8 mouse cellular contexts compared by ENCODE assay signal in the genomic region with DNA sequence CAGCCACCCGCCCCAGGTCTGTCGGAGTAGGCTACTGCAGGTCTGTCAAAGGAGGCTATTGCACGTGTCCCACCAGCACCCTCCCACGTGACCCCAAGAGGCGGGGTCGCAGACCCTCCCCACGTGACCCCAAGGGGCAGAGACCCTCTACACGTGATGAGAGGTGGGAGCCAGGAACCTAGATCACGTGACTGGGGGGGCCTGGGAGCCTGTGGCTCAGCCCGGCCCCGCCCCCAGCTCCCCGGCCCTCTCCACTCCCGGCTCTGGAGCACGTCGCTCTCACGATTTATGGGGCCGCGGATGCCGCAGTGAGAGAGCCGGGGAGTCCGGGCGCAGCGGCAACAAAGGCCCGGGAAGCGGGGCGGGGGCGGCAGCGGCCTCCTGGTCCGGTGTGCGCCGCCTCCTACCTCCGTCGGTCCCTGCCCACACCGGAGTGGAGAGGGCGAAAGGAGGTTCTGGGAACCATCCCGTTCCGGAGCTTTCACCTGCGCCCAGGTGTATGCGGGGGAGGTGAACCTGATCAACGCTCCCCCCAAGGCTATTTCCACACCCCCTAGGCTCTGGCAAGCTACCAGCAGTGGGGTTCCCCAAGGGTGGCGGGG. TPM values are rescaled to one million over a fixed set of nuclear protein-coding genes. Genes with fewer than 3 reads are reported as not detected.
DNase-seq lines count a peak whose midpoint lies in the region; ATAC-seq lines count a peak whose summit lies in the region.

No protein-coding gene starts in this region.

- ATAC-seq in heart, embryonic 11.5 days (replicated peaks; ENCODE audit: insufficient number of reproducible peaks, low FRiP score, low TSS enrichment): 0 out of 2 replicates have a peak, but pooled peaks have one; percentile 31
- no peak; the same call in 1 of the 2 replicates for ATAC-seq in forebrain, embryonic 11.5 days (replicated peaks; ENCODE audit: low FRiP score)
- no peak for ATAC-seq in kidney, embryonic 16.5 days (ENCODE audit: low FRiP score, low TSS enrichment)
- ATAC-seq in midbrain, embryonic 12.5 days (ENCODE audit: low FRiP score, low read depth): no peak

- peak overlapping the region; percentile 62; the same call in 1 of the 2 replicates for H3K9ac ChIP-seq in heart, embryonic 11.5 days (ENCODE audit: low read depth, low read length)
- peak overlapping the region; percentile 59 for H3K9ac ChIP-seq in forebrain, embryonic 11.5 days (ENCODE audit: low read length)
- peak overlapping the region; percentile 68 for H3K9ac ChIP-seq in kidney, embryonic 16.5 days (replicated peaks; ENCODE audit: low read length)
- H3K9ac ChIP-seq in midbrain, embryonic 12.5 days (replicated peaks): peak overlapping the region; percentile 58

- WGBS in heart, embryonic 11.5 days (ENCODE audit: insufficient replicate concordance): under 1% methylated on average over 37 of the region's 41 CpGs
- WGBS in forebrain, embryonic 11.5 days: under 1% methylated on average over 40 of the region's 41 CpGs
- 0% methylated on average over 41 of the region's 41 CpGs for WGBS in kidney, embryonic 16.5 days
- under 1% methylated on average over 39 of the region's 41 CpGs for WGBS in midbrain, embryonic 12.5 days

- H3K27me3 ChIP-seq in heart, embryonic 11.5 days (ENCODE audit: control insufficient read depth, insufficient read depth, low read length): peaks cover 72% of the 10 kb centered on the region
- H3K27me3 ChIP-seq in forebrain, embryonic 11.5 days (ENCODE audit: control insufficient read depth, insufficient read depth, low read length): peaks cover 61% of the 10 kb centered on the region
- peaks cover 20% of the 10 kb centered on the region for H3K27me3 ChIP-seq in kidney, embryonic 16.5 days (ENCODE audit: insufficient read depth, low read length)
- H3K27me3 ChIP-seq in midbrain, embryonic 12.5 days: peaks cover 84% of the 10 kb centered on the region

- no peak overlapping the region for H3K27ac ChIP-seq in heart, embryonic 11.5 days (ENCODE audit: low read depth, low read length)
- peak overlapping the region; percentile 25; the same call in 1 of the 2 replicates for H3K27ac ChIP-seq in forebrain, embryonic 11.5 days (ENCODE audit: low read depth, low read length)
- H3K27ac ChIP-seq in kidney, embryonic 16.5 days (ENCODE audit: low read length): no peak overlapping the region
- H3K27ac ChIP-seq in midbrain, embryonic 12.5 days (replicated peaks): peak overlapping the region; percentile 72

- H3K9me3 ChIP-seq in heart, embryonic 11.5 days (replicated peaks; ENCODE audit: control insufficient read depth, low read length): no peaks in the 10 kb centered on the region
- H3K9me3 ChIP-seq in forebrain, embryonic 11.5 days (ENCODE audit: control insufficient read depth, low read length): no peaks in the 10 kb centered on the region
- H3K9me3 ChIP-seq in kidney, embryonic 16.5 days (ENCODE audit: low read length): no peaks in the 10 kb centered on the region
- H3K9me3 ChIP-seq in midbrain, embryonic 12.5 days: no peaks in the 10 kb centered on the region

- no peaks in the 10 kb centered on the region for H3K36me3 ChIP-seq in heart, embryonic 11.5 days (ENCODE audit: control insufficient read depth, insufficient read depth, low read length)
- no peaks in the 10 kb centered on the region for H3K36me3 ChIP-seq in forebrain, embryonic 11.5 days (ENCODE audit: control insufficient read depth, insufficient read depth, low read length)
- H3K36me3 ChIP-seq in kidney, embryonic 16.5 days (ENCODE audit: insufficient read depth, low read length): no peaks in the 10 kb centered on the region
- H3K36me3 ChIP-seq in midbrain, embryonic 12.5 days: no peaks in the 10 kb centered on the region

- H3K4me3 ChIP-seq in heart, embryonic 11.5 days (ENCODE audit: low read depth, low read length): peak overlapping the region; percentile 66
- H3K4me3 ChIP-seq in forebrain, embryonic 11.5 days (ENCODE audit: low read depth, low read length): peak overlapping the region; percentile 57
- peak overlapping the region; percentile 63 for H3K4me3 ChIP-seq in kidney, embryonic 16.5 days (ENCODE audit: low read length)
- peak overlapping the region; percentile 69 for H3K4me3 ChIP-seq in midbrain, embryonic 12.5 days

- H3K4me2 ChIP-seq in heart, embryonic 11.5 days: peak overlapping the region; percentile 92
- peak overlapping the region; percentile 88 for H3K4me2 ChIP-seq in forebrain, embryonic 11.5 days (ENCODE audit: low read depth, low read length, severe bottlenecking)
- H3K4me2 ChIP-seq in kidney, embryonic 16.5 days (replicated peaks; ENCODE audit: low read depth, low read length): peak overlapping the region; percentile 79
- peak overlapping the region; percentile 93 for H3K4me2 ChIP-seq in midbrain, embryonic 12.5 days (replicated peaks)

- no peak for DNase-seq in heart, adult 9 months (ENCODE audit: low spot score in 2 of 2)
- peak; percentile 49 for DNase-seq in Muller cell, postnatal 12 days (ENCODE audit: inconsistent ontology term)
- DNase-seq in forebrain, embryonic 11.5 days (ENCODE audit: low spot score): peak; percentile 81
- DNase-seq in testis, postnatal 10 days (ENCODE audit: low spot score): peak; percentile 67
- no peak for DNase-seq in urinary bladder, adult 18-20 months (ENCODE audit: low spot score in 2 of 2)

- peaks cover 45% of the 10 kb centered on the region for H3K4me1 ChIP-seq in heart, embryonic 11.5 days (ENCODE audit: control insufficient read depth, insufficient read depth, low read length)
- peaks cover 33% of the 10 kb centered on the region for H3K4me1 ChIP-seq in forebrain, embryonic 11.5 days (replicated peaks; ENCODE audit: control insufficient read depth, insufficient read depth, low read length)
- peaks cover 48% of the 10 kb centered on the region for H3K4me1 ChIP-seq in kidney, embryonic 16.5 days (ENCODE audit: insufficient read depth, low read length)
- H3K4me1 ChIP-seq in midbrain, embryonic 12.5 days: peaks cover 62% of the 10 kb centered on the region

RNA-seq across cellular contexts. Expression of a gene that starts 2.1 kb away (rescaled TPM):
- polyA plus RNA-seq in heart, embryonic 11.5 days (2014; fragmentation: Nextera tagmentation; extraction: Ambion mirVana): 1.9 TPM in 2 replicates
- polyA plus RNA-seq in forebrain, embryonic 11.5 days (2014; fragmentation: Nextera tagmentation; extraction: Ambion mirVana): 6.6 and 7.7 TPM in 2 replicates
- polyA plus RNA-seq in kidney, embryonic 16.5 days (2015; fragmentation: Nextera tagmentation; extraction: Ambion mirVana): 11.5 and 11.8 TPM in 2 replicates
- 10.7 and 11.1 TPM in 2 replicates for polyA plus RNA-seq in midbrain, embryonic 12.5 days (2016; fragmentation: Nextera tagmentation; extraction: Ambion mirVana)

RNA-seq across cellular contexts. Expression of a gene that starts 17.1 kb away (rescaled TPM):
- 9.3 and 10.2 TPM in 2 replicates for polyA plus RNA-seq in heart, embryonic 11.5 days (2014; fragmentation: Nextera tagmentation; extraction: Ambion mirVana)
- polyA plus RNA-seq in forebrain, embryonic 11.5 days (2014; fragmentation: Nextera tagmentation; extraction: Ambion mirVana): 17.1 and 20.7 TPM in 2 replicates
- 29.2 and 31.3 TPM in 2 replicates for polyA plus RNA-seq in kidney, embryonic 16.5 days (2015; fragmentation: Nextera tagmentation; extraction: Ambion mirVana)
- polyA plus RNA-seq in midbrain, embryonic 12.5 days (2016; fragmentation: Nextera tagmentation; extraction: Ambion mirVana): 16.8 and 17.3 TPM in 2 replicates

RNA-seq across cellular contexts. Expression of a gene that starts 29.1 kb away (rescaled TPM):
- 23.3 and 25.9 TPM in 2 replicates for polyA plus RNA-seq in heart, embryonic 11.5 days (2014; fragmentation: Nextera tagmentation; extraction: Ambion mirVana)
- 27.9 and 28.4 TPM in 2 replicates for polyA plus RNA-seq in forebrain, embryonic 11.5 days (2014; fragmentation: Nextera tagmentation; extraction: Ambion mirVana)
- polyA plus RNA-seq in kidney, embryonic 16.5 days (2015; fragmentation: Nextera tagmentation; extraction: Ambion mirVana): 107 and 108 TPM in 2 replicates
- 35.0 and 37.0 TPM in 2 replicates for polyA plus RNA-seq in midbrain, embryonic 12.5 days (2016; fragmentation: Nextera tagmentation; extraction: Ambion mirVana)

RNA-seq across cellular contexts. Expression of a gene that starts 39.7 kb away (rescaled TPM):
- 29.9 and 33.0 TPM in 2 replicates for polyA plus RNA-seq in heart, embryonic 11.5 days (2014; fragmentation: Nextera tagmentation; extraction: Ambion mirVana)
- 10.8 and 11.4 TPM in 2 replicates for polyA plus RNA-seq in forebrain, embryonic 11.5 days (2014; fragmentation: Nextera tagmentation; extraction: Ambion mirVana)
- 81.9 and 86.7 TPM in 2 replicates for polyA plus RNA-seq in kidney, embryonic 16.5 days (2015; fragmentation: Nextera tagmentation; extraction: Ambion mirVana)
- polyA plus RNA-seq in midbrain, embryonic 12.5 days (2016; fragmentation: Nextera tagmentation; extraction: Ambion mirVana): 9.5 and 11.0 TPM in 2 replicates

RNA-seq across cellular contexts. Expression of a gene that starts 41.1 kb away (rescaled TPM):
- 0.07 TPM in 1 of 2 replicates, not detected in the other for polyA plus RNA-seq in heart, embryonic 11.5 days (2014; fragmentation: Nextera tagmentation; extraction: Ambion mirVana)
- 0.13 TPM in 1 of 2 replicates, not detected in the other for polyA plus RNA-seq in forebrain, embryonic 11.5 days (2014; fragmentation: Nextera tagmentation; extraction: Ambion mirVana)
- 0.32 and 0.35 TPM in 2 replicates for polyA plus RNA-seq in kidney, embryonic 16.5 days (2015; fragmentation: Nextera tagmentation; extraction: Ambion mirVana)
- polyA plus RNA-seq in midbrain, embryonic 12.5 days (2016; fragmentation: Nextera tagmentation; extraction: Ambion mirVana): 0.22 and 0.29 TPM in 2 replicates

Comparison
In these comparisons a context has a peak if more than half of its experiments do, and no peak if none do; other contexts are left out.
1. H3K27ac ChIP-seq: peak in forebrain, embryonic 11.5 days (single experiment) and midbrain, embryonic 12.5 days (single experiment); none in heart, embryonic 11.5 days (single experiment) and kidney, embryonic 16.5 days (single experiment).
2. DNase-seq: peak in Muller cell, postnatal 12 days (single experiment), forebrain, embryonic 11.5 days (single experiment) and testis, postnatal 10 days (single experiment); none in heart, adult 9 months (0 of 2) and urinary bladder, adult 18-20 months (0 of 2).
3. Peak in every context shown above with its lines, with median percentiles within 50 percentile points of each other: H3K4me2 ChIP-seq, H3K4me3 ChIP-seq and H3K9ac ChIP-seq.